Mouse (Mus musculus): ENCODE measurements around the gene Hcn3.
"Not testable (repeated sequence)": the region's sequence is repeated elsewhere in the genome, so short reads cannot be mapped to it uniquely, and the experiment has no call there.

- not testable (repeated sequence) for TF ChIP-seq CTCF (IDR thresholded peaks at IDR 0.05; ENCODE audit: borderline replicate concordance, control insufficient read depth, extremely low read depth, insufficient read depth, low read length, poor library complexity); POLR2A (IDR thresholded peaks at IDR 0.05; ENCODE audit: control insufficient read depth, extremely low read depth, insufficient read depth, low read length, poor library complexity)
Measured at GRCm38 (mm10) chr3:89161207-89161606, 1.2 kb upstream of the Hcn3 start.
